Mouse (Mus musculus): Measurements from ENCODE around the gene Ntan1.
"Not testable (repeated sequence)": the region's sequence is repeated elsewhere in the genome, so short reads cannot be mapped to it uniquely, and the experiment has no call there.

The Ntan1 gene

DNA sequence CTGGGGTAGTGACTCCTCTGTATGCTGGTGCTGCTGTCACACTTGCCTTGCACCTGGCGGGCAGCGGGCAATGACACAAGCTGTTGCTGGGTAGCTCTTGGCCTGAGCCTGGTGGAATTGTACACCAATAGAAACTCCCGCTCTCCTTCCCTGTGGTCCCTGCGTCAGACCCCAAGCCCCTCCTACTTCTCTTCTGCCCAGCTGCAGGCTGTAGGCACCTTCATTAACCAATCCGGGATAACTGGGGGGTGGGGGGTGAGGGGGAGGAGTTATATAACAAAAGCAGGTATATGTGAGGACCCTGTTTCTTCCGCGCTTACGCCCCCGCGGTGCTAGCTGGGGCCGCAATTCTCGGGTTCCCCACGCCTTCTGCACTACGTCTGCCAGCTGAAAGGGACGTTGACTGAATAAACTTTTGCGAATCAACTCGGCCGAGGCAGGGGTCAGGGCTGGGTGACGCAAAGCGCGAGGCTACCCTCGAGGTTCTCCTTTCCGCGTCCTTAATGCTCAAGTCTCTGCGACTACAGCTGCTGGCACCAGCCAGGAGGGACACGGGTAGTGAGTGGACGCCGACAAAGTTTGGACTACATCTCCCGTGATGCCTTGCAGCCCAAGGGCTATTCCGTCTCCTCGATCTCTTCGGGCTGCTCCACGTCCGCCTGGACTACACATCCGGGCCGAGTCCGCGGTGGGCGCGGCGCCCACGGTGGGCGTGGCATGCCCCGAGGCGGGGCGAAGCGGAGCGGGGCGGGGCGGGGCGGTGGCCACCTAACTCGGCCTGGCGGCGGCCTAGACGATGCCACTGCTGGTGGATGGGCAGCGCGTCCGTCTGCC is at the start of gene Ntan1:
Gene Ntan1 (plus strand): TSS at position 286 of the 834 bp plus-strand sequence.
- peak; percentile 96 for DNase-seq

DNA sequence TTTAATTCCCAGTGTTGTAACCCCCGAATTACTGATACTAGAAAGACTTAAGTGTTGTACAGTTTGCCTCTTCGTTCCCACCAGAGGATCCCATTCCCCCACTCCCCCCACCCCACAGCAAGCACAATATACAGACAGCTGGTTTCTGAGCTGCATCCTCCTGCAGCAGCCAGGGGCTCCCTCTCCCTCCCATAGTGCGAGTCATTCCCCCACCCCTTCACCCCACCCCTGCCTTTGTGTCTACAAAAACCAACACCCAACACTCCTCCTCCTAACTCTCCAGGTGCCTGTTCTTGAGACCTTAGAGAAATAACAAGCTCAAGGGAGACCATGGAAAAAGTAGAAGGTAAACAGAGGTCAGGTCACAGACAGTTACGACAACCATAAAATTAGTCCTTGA is 47.0 kb upstream of the Ntan1 start:
- not testable (repeated sequence) for DNase-seq

DNA sequence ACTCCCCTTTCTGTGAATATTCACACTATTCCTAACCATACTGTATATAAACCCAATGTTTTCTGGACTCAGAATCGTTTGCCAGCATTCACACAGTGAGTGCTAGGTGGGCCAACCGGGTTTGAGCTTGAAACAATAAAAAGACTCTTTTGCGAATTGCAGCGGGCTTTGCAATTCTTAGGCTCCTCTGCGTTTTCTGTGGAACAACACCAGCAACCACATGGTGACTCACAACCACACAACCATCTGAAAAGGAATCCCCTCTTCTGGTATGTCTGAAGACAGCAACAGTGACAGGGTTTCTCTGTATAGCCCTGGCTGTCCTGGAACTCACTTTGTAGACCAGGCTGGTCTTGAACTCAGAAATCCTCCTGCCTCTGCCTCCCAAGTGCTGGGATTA is 46.6 kb upstream of the Ntan1 start:
- not testable (repeated sequence) for DNase-seq

DNA sequence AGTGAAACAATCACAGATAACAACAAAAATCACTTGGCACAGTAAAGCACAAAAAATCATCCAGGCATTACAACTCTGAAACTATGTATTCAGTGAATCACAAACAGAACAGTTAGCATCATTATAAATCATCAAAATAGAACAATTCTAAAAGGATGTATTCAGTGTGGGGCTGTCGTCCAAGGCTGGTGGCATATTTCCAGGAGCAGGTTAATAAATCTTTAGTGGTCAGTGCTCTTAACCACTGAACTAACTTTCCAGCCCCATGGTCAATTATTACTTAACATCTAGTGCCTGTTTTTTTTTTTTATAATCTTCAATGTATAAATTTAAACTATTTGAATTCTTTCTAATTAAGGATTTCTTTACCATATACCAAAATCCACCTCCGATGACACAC is 44.6 kb upstream of the Ntan1 start:
- DNase-seq: peak; percentile 67 to 69

DNA sequence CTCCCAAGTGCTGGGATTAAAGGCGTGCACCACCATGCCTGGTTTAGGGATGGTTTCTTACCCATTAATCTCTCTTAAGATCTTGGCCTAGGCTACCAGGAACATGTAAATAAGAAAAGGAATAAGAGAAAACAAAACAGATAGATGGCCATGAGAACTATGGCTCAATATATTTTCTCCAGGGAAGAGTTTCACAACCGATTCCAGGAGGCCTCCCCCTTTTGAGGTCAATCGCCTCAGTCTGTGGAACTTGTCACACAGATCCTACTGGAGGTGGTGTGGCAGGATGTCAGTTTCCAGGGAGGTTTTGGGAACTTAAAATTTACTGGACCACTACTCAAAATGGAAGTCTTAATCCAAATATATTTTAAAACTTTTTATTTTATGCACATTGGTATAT is 44.0 kb upstream of the Ntan1 start:
- DNase-seq: not testable (repeated sequence)

DNA sequence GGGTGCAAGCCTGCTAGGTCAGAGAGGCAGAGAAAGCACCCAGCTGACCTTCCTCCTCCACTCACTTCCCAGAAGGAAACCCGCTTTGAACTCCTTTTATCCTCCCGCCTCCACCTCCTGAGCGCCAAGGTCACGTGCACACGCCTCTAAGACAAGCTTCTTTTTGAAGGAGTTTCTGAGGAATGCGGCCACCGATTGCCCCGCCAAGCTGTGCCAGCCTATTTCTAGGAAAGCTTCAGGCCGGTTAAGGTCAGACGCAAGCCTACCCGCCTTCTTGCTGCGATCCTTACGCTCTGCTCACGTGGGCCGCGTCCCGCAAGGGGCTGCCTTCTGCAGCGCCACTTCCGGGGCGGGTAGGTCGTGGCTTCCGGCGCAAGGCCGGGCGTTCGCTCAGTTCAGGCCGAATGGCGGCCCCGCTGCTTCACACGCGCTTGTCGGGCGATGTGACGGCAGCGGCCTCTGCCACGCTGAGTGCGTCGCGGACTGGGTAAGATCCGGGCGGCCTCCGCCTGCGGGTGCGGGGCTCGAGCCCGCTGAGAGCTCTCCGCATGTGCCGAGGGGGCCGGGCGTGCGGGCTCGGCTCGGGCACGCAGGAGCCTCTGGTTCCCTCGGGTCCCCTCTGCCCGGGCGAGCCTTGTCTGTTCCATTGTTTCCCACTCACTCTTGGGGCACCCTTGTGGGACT is 38.1 kb upstream of the Ntan1 start, which contains the start of gene Rrn3:
Gene Rrn3 (plus strand): TSS at position 356 of the 684 bp plus-strand sequence.
- DNase-seq: peak; percentile 92 to 94

DNA sequence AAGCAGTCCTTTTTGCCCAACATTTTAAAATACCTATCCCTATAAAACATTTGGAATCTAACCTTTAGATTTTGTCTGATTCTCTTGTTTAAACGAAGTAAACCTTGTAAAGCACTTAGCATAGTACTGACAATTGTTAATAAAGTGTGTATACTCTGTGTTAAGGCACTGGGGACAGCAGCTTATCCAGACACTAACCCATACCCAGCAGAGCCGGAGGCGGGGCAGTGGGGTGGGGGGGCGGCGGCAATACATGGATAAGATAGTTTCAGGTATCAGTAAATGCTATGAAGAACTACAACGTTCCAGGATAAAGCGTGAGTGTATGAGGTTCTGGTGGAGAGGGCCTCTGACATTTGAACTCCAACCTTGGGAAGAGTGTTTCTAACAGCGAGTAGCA is 37.4 kb upstream of the Ntan1 start:
- DNase-seq: no peak

DNA sequence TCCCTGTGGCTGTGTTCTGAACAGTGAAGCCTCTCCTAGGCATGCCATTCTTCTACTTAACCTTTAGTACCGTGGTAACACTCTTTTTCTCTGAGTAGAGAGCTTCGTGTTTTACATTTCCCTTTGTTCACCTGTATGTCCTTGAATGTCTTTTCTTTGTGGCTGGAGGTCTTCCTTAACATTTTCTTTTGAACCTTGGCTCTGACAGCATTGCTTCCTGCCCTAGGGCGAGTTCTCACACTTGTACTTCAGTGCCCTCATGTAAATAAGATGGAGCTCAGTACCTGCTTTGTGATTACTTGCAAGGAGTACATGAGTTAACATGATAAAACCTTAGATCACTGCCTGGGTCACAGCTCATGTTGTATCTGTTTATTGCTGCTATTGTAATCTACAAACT is 32.7 kb upstream of the Ntan1 start:
- no peak for DNase-seq

DNA sequence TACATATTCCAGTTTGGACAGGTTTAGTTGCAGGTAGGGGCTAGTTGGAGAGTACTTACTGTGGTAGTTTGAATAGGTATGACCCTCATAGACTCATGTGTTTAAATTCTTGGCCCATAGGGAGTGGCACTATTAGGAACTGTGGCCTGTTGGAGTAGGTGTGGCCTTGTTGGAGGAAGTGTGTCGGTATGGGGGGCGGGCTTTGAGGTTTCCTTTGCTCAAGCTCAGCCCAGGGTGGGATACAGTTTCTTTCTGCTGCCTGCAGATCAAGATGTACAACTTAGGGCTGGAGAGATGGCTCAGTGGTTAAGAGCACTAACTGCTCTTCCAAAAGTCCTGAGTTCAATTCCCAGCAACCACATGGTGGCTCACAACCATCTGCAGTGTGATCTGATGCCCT is 25.2 kb upstream of the Ntan1 start:
- not testable (repeated sequence) for DNase-seq

DNA sequence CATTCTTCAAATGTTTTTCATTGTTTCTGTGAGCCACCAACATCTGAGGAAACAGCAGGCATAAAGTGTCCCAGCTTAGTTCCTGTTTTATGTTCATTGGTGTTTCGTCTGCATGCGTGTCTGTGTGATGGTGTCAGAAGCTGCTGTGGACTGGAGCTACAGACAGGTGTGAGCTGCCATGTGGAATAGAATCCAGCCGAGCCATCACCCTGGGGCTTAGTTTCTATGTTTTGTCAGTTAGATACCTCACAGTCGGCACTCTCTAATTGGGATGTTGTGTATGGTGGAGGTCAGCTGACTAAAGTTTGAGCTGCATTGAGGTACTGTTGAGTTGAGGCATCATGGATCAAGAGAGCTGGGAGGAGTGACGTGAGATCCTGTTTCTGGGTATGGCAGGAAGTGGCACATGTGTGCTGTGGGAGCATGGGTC is 21.9 kb upstream of the Ntan1 start:
- no peak for DNase-seq

DNA sequence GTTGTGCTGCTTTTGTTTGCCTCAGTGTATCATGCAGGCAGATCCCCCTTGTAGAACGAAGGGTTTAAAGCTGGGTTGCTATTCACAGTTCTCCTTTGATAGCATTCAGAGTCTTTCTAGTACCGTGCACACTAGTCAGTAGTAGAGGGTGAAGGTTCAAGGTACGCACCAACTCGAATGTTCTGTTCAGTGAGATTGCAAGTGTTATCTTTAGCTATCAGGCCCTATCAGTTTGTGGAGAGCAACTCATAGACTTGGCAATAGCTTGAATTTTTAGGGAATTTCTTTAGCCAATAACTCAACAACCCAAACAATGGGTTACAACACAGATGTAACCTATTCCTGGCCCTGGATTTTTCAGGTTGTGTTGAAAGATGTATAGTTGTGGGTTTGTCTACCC is 17.4 kb upstream of the Ntan1 start:
- no peak for DNase-seq

DNA sequence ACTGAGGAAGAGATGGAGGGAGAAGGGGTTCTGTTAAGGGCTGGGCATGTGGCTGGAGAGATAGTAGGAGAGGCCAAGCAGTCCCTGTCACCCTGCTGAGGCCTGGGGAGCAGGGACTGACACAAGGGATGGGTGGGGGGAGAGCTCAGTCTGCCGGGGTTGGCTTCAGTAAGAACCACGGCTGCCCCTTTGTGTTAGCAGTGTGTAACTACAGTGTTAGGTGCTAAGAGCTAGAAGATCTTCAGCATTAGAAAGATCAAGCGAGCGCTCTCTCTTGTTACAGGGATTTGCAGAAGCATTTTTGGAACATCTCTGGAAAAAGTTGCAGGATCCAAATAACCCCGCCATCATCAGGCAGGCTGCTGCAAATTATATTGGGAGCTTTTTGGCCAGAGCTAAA is 14.0 kb upstream of the Ntan1 start:
- no peak for DNase-seq

DNA sequence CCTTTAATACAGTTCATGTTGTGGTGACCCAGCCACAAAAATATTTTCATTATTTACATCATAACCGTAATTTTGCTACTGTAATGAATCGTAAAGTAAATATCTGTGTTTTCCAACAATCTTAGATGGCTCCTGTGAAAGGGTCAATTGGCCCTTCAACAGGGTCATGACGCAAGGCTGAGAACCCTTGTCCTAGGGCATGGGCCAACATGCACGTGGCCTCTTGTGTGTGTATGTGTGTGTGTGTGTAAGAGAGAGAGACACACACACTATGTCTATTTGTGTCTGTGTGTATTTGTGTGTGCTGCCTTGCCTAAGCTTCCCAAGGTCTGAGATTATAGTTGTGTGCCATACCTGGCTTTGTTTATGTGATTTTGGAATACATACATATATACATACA is 11.0 kb upstream of the Ntan1 start:
- DNase-seq: no peak

DNA sequence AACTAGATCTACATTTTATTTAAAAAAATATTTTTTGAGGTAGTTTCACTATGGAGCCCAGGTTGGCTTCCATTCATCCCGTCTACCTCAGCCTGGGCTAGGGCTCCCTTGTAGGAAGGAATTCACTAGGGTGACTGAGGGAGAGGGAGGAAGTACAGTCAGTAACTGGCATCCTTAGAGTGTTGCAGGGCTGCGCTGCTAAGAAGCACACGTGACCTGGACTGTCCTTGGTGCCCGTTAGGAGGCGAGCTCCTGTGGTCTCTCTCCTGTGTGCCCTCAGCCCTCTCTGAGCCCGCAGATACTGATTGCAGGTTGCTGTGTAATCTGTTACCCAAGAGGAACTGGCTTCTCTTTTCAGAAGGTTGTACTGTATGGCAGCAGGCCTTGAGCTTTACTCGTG is 10.2 kb upstream of the Ntan1 start:
- DNase-seq: no peak

DNA sequence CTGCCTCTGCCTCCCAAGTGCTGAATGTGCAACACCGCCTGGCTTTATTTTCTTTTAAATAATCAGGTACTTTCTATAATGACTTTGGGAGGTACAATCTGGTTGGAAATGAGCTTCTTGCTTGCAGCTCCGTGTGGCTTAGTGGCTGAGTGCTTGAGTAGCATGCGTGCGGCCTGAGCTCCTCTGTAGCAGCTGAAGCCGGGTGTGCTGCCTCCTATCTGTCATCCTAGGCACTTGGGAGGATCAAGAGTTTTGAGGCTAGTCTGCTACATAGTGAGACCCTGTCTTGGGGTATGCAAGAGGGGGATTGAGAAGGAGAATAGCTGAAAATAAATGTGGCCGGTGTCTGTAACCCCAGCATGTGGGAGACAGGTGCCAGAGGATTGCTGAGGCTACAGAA is 6.5 kb upstream of the Ntan1 start:
- no peak for DNase-seq

DNA sequence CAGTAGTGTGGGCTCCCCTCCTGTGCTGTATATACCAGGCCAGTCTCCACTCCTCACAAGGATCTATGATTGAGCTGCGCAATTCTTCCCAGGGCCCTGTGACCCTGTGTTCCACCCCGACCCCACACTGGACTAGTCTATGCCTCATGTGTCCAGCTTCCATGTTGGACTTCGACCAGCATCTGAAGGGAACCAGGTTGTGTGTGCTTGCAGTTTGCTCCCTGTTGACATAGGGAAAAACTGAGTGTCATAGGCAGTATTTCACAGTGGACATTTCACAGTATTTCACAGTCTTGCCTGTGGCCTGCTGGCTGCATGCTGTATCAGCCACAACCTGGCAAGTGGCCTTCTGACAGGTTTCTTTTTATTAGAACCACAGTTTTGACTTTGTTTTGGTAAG is 5.4 kb upstream of the Ntan1 start:
- DNase-seq: no peak

DNA sequence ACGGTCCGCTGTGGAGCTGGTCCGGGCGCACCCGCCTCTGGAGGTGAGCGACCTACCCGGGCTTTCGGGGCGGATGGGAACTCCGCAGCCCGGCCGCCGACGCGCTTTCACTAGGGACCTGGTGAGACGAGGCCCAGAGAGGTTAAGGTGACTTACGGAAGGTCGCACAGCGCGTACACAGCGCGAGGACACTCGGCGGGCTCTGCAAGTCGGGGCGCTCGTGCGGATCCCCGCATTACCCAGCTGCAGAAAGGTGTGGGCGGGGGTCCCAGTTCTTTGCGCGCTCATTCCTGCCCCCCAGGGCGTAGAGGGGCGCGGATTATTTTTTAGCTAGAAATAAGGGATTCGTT is 724 bp downstream of the Ntan1 start:
- no peak for DNase-seq

DNA sequence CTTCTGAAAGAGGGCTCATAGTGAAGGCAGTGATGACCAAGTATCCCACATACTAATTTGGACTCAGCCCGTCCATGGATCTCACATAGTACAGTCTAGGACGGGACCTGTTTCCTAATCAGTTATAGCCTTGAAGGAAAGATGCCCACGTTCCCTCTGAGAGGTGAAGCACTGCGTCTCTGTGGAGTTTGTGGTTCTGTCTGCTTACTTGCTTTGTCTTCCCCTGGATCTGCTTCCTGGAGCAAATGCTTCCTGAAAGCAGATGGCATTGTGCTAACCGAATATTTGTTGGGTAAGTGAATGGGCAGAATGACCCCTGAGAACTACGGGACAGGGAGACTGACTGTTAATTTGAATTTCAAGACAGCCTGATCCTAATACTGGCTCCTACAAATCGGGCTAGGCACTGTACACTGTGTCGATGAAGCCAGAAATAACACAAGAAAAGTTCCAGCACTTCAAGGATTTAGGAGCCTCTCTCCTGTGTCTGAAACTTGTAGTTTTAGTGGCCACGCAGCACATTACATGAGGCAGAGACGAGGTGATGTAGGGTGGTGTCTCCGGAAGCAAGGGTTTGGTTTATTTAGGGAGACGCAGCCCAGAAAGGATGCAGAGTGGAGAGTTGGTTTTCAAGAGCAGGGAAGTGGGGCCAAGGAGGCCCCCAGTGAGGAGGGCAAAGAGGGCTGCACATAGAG is 1.3 kb downstream of the Ntan1 start:
- DNase-seq: no peak

DNA sequence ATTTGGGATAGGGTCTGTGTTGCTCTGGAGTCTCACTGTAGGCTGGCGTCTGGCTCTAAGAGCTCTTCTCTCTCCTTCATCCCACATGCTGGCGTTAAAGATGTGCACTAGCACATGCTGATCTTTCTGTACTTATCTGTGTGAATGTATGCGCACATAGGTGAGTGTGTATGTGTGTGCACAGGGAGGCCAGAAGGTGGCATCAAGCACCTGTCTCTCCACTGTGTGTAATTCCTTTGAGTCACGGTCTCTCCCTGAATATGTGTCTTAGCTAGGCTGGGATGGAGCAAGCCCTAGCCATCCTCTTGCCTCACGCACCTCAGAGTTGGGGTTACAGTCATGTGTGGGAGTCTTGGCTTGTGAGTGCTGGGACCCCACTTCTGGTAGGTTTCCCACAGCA is 2.1 kb downstream of the Ntan1 start:
- no peak for DNase-seq

DNA sequence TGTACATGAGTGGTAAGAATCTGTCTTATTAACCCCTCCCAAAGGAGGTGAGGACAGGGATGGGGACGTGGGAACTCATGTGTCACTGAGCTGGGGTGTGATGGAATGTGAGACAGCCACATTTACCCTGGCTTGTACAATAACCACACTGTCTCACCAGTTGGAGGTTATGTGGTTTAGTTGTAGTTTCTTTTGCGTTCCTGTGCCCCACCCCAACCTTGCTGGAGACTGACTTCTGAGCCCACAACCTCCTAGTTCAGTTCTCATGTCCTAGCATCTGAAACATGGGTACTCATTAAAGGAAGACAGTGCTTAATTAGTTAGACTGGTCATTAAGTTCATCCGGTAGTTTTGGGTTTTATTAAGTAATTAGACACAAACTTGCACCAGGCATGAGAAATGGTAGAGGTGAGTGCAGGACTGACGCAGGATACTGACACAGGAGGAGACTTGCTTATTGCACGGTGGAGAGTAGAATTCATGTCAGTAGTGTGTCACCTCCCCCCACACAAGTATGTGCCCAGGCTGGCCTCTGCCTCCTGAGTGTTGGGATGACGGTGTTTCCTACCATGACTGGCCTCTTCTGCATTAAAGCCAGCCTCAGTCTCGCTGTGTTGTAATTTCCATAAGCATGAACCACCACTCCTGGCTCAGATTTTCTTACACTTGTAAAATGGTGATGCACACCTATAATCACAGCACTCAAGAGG is 7.3 kb downstream of the Ntan1 start:
- DNase-seq: no peak

DNA sequence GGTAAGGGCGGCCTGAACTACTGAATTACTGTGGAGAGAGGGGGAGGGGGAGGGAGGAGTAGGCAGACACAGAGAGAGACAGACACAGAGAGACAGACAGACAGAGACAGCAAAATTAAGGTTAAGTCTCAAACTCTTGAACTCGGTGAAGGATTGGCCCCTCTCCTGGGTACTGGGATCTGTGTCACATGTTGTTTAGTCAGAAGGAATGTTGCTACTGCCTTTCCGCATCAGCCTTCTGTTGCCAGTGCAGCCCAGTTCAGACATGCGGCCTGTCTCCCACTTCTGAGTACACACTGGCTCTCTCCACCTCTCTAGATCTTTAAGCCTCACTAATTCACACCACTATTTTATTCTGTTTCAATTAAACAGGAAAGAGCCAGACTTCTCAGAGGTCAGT is 7.9 kb downstream of the Ntan1 start:
- DNase-seq: no peak

DNA sequence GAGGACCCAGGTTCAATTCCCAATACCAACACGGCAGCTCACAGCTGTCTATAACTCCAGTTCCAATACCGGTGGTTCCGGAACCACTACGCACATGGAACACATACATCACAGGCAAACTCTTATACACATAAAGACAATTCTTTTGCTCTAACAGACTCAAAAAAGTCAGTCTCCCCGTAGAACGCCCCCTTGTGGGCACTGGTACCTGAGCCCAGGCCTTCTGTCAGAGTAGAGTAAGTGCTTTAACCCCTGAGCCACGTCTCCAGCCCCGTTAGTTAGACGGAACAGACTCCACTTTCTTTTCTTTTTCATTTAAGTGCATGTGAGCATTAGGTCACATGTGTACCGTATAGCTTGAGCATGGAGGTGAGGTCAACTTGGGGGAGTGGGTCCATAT is 11.8 kb downstream of the Ntan1 start:
- no peak for DNase-seq

DNA sequence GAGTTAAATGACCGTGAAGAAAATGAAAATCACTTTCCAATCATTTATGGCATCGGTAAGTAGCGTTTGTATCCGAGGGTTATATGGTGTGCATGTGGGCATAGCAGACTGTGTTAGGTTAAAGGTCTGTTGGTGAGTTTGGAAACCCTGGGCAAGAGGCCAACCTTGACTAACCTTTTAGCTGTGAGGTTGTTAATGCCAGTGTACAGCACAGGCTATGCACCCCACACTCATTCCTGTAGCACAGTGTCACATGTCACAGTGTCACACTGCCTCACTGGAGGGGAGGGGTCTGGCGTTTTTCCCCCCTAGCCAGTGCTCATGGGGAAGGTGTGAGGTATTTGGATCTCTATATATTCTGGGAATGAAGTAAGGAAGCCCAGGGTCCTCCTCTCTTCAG is 13.0 kb downstream of the Ntan1 start:
- DNase-seq: peak; percentile 35 to 47

All from kidney, adult 8-10 months (tissue).